Mouse (Mus musculus) fat pad, adult 2 months (tissue): ENCODE measurements around the gene Ppm1l.
"Not testable (repeated sequence)": the region's sequence is repeated elsewhere in the genome, so short reads cannot be mapped to it uniquely, and the experiment has no call there.

Experiments used
- DNase-seq: peaks from one replicate; pipeline ENCODE4 v3.0.0-alpha.2; 2011; ENCODE audit warnings: low read depth, low spot score; ENCODE audit errors: extremely low read depth

The Ppm1l gene

GRCm38 (mm10) chr3:69532687-69533086 is 216.0 kb downstream of the Ppm1l start:
- no peak for DNase-seq

- DNase-seq: no peak
Measured at GRCm38 (mm10) chr3:69535486-69535885, 218.8 kb downstream of the Ppm1l start.

- DNase-seq: no peak
Measured at GRCm38 (mm10) chr3:69535941-69536647, 219.4 kb downstream of the Ppm1l start.

- DNase-seq: no peak
Measured at GRCm38 (mm10) chr3:69542962-69543361, 226.3 kb downstream of the Ppm1l start.

- DNase-seq: no peak
Measured at GRCm38 (mm10) chr3:69543730-69544129, 227.1 kb downstream of the Ppm1l start.

GRCm38 (mm10) chr3:69545017-69545416 is 228.4 kb downstream of the Ppm1l start:
- DNase-seq: no peak

- DNase-seq: no peak
Measured at GRCm38 (mm10) chr3:69548704-69549455, 232.2 kb downstream of the Ppm1l start.

GRCm38 (mm10) chr3:69549602-69550001 is 232.9 kb downstream of the Ppm1l start:
- no peak for DNase-seq

GRCm38 (mm10) chr3:69555511-69555910 is 238.8 kb downstream of the Ppm1l start:
- DNase-seq: no peak

- DNase-seq: no peak
Measured at GRCm38 (mm10) chr3:69556092-69556778, 239.6 kb downstream of the Ppm1l start.

GRCm38 (mm10) chr3:69559316-69559974 is 242.8 kb downstream of the Ppm1l start:
- no peak for DNase-seq

- no peak for DNase-seq
Measured at GRCm38 (mm10) chr3:69559975-69560330, 243.3 kb downstream of the Ppm1l start.

GRCm38 (mm10) chr3:69561686-69562085 is 245.0 kb downstream of the Ppm1l start:
- DNase-seq: no peak

GRCm38 (mm10) chr3:69563406-69563805 is 246.7 kb downstream of the Ppm1l start:
- DNase-seq: no peak

GRCm38 (mm10) chr3:69565586-69565985 is 248.9 kb downstream of the Ppm1l start:
- not testable (repeated sequence) for DNase-seq

- DNase-seq: no peak
Measured at GRCm38 (mm10) chr3:69572561-69572960, 255.9 kb downstream of the Ppm1l start.

- no peak for DNase-seq
Measured at GRCm38 (mm10) chr3:69575577-69575976, 258.9 kb downstream of the Ppm1l start.

- no peak for DNase-seq
Measured at GRCm38 (mm10) chr3:69576715-69577114, 260.1 kb downstream of the Ppm1l start.

- no peak for DNase-seq
Measured at GRCm38 (mm10) chr3:69578791-69579190, 262.1 kb downstream of the Ppm1l start.

GRCm38 (mm10) chr3:69583798-69584197 is 267.1 kb downstream of the Ppm1l start:
- no peak for DNase-seq

- DNase-seq: no peak
Measured at GRCm38 (mm10) chr3:69588101-69588760, 271.6 kb downstream of the Ppm1l start.
